Mouse (Mus musculus): Measurements from ENCODE around the gene Limch1. TPM values are rescaled to one million over a fixed set of nuclear protein-coding genes. Genes with fewer than 3 reads are reported as not detected.
A peak's percentile ranks its signal among the peaks of the same experiment; 100 is the strongest.

Gene Limch1
- polyA plus RNA-seq, 1 experiment from 2014 or later = 35.1 TPM

DNA sequence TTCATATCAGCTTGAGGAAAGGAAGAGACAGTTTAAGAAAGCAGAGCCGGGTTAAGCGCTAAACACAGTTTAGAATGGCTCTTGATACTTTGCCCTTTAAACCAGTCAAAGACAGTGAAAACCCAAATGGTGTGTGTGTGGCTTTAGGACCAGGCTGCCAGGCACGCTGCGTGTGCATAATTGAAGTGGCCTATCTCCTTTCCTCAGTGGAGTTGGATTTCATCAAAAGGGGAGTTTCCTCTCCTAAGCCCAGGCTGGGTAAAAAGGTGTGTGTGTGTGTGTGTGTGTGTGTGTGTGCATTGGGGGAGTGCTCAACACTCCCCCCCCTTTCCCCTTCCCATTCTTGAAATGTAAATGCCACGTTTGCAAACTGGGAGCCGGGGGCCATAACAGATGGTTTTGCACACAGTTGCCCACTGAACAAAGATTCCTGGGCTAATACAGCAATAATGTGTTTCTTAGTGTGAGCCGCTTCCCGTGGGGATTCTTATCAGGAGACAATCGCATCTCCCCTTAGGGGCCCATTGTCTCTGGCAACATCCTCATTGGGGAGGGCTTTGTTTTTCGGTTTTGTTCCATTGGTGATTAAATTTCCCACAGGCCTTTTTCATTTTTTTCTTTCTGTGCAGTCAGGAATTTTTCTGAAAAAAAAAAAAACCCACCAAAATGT, 2.3 kb downstream of the Limch1 start:
- Histone ChIP-seq H3K4me3 (replicated peaks) (peak overlapping the region; percentile 19), H3K27me3 (peaks cover 5% of the 10 kb centered on the region; the same call in 1 of the 2 replicates), H3K36me3 (no peaks in the 10 kb centered on the region), H3K9me3 (replicated peaks) (no peaks in the 10 kb centered on the region), H3K4me1 (peaks cover 45% of the 10 kb centered on the region), H3K4me2 (peak overlapping the region; percentile 41), H3K9ac (no peak overlapping the region), H3K27ac (peak overlapping the region; percentile 87)
- WGBS = 9% methylated on average over 10 of the region's 10 CpGs
- no peak for ATAC-seq (replicated peaks; ENCODE audit: low FRiP score)

DNA sequence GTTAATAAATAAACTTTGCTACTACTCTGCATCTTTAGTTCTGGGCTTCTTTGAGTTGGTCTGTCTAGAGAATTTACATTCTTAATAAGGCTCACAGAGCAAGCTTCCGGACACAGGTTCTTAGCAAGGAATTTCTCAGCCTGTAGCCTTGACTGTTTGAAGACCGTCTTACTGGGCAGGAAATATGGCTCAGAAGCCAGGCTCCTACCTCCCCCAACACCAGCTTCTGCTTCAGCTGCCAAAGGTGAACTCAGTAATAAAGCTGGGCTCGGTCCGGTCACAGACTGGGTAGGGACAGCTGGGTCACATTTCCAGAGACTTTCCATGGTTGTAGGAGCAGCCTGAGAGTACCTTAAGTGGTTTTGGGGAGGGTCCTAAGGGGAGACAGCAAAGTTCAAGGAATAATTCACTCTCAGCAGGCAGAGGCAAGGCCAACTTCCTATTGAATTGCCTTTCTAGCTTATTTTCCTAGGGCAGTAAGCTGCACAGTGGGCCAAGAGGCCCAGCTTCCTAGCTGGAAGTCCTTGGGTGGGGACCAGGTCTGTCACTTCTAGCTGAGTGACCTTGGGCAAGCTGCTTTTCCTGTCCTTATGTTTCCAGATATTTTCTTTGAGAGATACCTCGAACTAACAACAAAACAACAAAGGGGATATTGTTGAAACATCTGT, 3.0 kb downstream of the Limch1 start:
- WGBS = 7% methylated on average over 5 of the region's 5 CpGs
- Histone ChIP-seq H3K27ac (peak overlapping the region; percentile 87), H3K27me3 (peaks cover 5% of the 10 kb centered on the region; the same call in 1 of the 2 replicates), H3K36me3 (no peaks in the 10 kb centered on the region), H3K9ac (no peak overlapping the region), H3K4me2 (peak overlapping the region; percentile 41), H3K4me3 (replicated peaks) (no peak overlapping the region), H3K9me3 (replicated peaks) (no peaks in the 10 kb centered on the region), H3K4me1 (peaks cover 45% of the 10 kb centered on the region)
- ATAC-seq (replicated peaks; ENCODE audit: low FRiP score) = peak; percentile 26

DNA sequence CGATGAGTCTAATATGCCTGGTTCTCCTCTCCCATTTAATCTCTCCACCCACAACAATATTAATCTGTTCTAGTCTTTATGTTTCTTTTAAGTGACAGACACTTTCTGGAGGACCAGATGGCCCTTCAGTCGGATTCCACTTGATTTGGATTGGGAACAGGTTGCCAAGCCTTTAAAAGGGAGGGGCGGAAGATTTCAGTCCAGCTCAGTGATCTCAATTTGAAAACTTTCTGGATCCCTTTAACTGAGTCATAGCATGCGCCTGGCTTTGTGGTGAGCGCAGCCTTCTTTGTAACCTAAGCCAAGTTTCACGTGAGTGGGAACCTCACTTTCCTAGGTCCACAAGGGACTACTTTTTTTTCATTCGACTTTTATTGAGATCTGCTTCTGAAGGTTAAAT, 5.0 kb downstream of the Limch1 start:
- Histone ChIP-seq H3K4me2 (no peak overlapping the region), H3K9me3 (replicated peaks) (no peaks in the 10 kb centered on the region), H3K4me1 (peaks cover 40% of the 10 kb centered on the region), H3K9ac (no peak overlapping the region), H3K36me3 (no peaks in the 10 kb centered on the region), H3K27me3 (peaks cover 5% of the 10 kb centered on the region; the same call in 1 of the 2 replicates), H3K27ac (no peak overlapping the region), H3K4me3 (replicated peaks) (no peak overlapping the region)
- no peak for ATAC-seq (replicated peaks; ENCODE audit: low FRiP score)
- WGBS = 69% methylated on average over 7 of the region's 7 CpGs

DNA sequence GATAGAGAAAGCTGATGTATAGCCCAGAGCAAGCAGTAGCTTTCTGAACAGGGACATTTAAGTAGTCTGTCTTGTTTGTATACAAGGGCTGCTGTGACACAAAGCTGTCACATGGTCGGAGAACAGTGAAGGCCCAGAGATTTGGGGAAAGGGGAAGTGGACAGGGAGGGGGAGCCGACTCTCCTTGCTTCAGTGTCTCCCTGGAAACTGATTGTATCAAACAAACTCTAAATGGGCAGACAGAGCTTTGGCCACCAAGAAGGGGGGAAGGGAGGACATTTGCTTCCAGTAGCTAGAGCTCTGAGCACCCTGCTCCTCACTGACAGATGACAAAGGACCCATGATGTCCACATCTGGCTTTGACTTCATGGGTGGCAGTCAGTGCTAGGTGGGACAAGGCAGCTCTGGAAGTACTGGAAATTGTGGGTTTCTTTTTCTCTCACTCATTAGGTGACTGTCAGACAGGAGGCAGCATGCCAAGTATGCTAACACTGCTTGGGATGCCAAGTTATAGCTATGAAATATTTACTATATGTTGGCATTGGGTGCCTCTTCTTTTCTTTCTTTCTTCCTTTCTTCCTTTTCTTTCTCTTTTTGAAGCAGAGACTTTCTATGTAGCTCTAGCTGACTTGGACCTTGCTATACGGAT, 5.8 kb downstream of the Limch1 start:
- H3K4me1 ChIP-seq = peaks cover 35% of the 10 kb centered on the region
- no peaks in the 10 kb centered on the region for H3K9me3 ChIP-seq (replicated peaks)
- H3K36me3 ChIP-seq = no peaks in the 10 kb centered on the region
- no peak overlapping the region for H3K4me3 ChIP-seq (replicated peaks)
- H3K9ac ChIP-seq = no peak overlapping the region
- H3K4me2 ChIP-seq = no peak overlapping the region
- 43% methylated on average over 3 of the region's 3 CpGs for WGBS
- ATAC-seq (replicated peaks; ENCODE audit: low FRiP score) = no peak
- peaks cover 5% of the 10 kb centered on the region; the same call in 1 of the 2 replicates for H3K27me3 ChIP-seq
- no peak overlapping the region for H3K27ac ChIP-seq

DNA sequence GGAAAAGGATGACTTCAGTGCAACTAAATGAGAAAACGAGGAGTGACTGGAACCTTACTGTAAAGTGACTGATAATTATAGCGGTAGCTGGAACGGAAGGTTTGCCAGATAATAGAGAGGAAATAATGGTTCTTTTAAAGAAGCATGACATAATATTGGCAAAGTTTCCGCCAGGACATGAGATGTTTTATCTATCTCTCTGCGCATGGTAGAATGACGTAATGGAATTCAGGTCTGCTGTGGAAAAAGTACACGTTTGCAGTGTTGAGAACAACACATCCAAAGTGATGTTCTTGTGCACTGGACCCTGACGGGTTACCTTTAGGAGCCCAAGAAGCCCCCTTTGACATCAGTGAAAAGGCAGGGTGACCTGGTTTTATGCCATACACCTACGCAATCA, 8.0 kb downstream of the Limch1 start:
- 84% methylated on average over 9 of the region's 9 CpGs for WGBS
- H3K9ac ChIP-seq = no peak overlapping the region

DNA sequence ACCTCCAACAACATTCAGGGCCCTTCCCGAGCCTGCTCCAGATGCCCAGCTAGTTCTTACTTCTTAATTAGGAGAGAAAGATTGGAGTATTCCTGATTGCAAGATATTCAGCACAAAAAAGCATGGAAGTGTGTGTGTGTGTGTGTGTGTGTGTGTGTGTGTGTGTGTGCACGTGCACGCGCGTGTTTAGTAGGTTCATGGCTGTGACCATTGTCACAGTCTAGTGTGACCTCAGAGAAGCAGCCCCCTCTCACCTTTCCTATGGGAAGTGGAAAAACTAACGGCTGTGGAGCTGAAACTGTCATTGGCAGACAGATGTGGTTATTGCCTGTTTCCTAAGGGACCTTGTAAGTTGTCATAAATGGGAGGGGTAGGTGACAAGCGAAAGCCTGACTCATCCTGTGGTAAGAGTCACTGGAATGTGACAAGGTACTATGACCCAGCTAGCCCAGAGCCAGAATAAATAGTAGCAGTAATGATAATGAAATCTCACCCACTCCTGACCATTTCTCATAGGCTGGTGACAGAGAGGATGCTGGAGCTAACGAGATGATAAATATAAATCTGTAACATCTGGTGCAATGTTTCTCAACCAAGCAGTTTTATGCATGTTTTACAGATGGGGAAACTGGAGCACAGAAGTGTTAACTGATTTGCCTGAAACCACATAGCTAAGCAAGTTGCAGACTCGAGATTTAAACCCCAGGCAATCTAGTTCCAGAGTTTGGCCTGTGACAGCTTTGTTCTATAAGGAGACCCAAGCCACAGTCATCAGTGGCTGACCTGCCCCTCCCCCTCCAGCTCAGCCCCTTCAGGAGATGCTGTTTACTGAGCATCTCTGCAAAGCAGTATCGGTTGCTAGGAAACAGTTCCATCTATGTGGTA, 11.4 kb downstream of the Limch1 start:
- H3K4me3 ChIP-seq (replicated peaks) = no peak overlapping the region
- no peak overlapping the region for H3K27ac ChIP-seq
- no peak overlapping the region for H3K9ac ChIP-seq
- WGBS = 48% methylated on average over 10 of the region's 10 CpGs
- H3K27me3 ChIP-seq = no peaks in the 10 kb centered on the region
- no peaks in the 10 kb centered on the region for H3K36me3 ChIP-seq
- H3K4me1 ChIP-seq = peaks cover 4% of the 10 kb centered on the region; the same call in 1 of the 2 replicates
- no peak for ATAC-seq (replicated peaks; ENCODE audit: low FRiP score)
- H3K4me2 ChIP-seq = no peak overlapping the region
- no peaks in the 10 kb centered on the region for H3K9me3 ChIP-seq (replicated peaks)

More for the DNA sequence above, 8.0 kb downstream of the Limch1 start:
- Histone ChIP-seq H3K4me2 (no peak overlapping the region), H3K4me3 (replicated peaks) (no peak overlapping the region), H3K27me3 (no peaks in the 10 kb centered on the region), H3K36me3 (no peaks in the 10 kb centered on the region), H3K4me1 (peaks cover 19% of the 10 kb centered on the region), H3K9me3 (replicated peaks) (no peaks in the 10 kb centered on the region), H3K27ac (no peak overlapping the region)
- ATAC-seq (replicated peaks; ENCODE audit: low FRiP score) = no peak

DNA sequence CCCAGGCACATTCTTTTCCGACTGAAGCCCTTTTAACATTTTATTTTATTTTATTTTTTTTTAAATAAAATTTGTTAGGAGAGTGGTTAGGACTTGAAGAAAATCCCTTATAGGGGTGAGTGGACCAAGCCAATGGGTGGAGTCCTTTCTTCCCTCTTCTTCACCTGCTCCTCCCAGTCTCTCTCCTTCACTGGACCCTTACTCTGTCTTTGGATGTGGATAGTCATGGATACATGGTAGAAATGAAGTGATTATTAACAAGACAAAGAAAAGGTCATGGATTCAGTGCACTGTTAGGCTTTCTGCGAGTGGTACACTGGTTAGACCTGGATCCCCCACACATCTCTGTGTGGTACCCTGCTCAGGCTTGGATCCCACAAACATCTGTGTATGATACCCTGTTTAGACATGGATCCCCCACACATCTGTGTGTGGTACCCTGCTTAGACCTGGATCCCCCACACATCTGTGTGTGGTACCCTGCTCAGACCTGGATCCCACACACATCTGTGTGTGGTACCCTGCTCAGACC, 12.1 kb downstream of the Limch1 start:
- H3K27ac ChIP-seq = no peak overlapping the region
- H3K4me2 ChIP-seq = no peak overlapping the region
- H3K4me3 ChIP-seq (replicated peaks) = no peak overlapping the region
- peaks cover 4% of the 10 kb centered on the region; the same call in 1 of the 2 replicates for H3K4me1 ChIP-seq
- H3K9ac ChIP-seq = no peak overlapping the region
- H3K27me3 ChIP-seq = no peaks in the 10 kb centered on the region
- no peaks in the 10 kb centered on the region for H3K9me3 ChIP-seq (replicated peaks)
- 84% methylated on average over 2 of the region's 2 CpGs for WGBS
- no peaks in the 10 kb centered on the region for H3K36me3 ChIP-seq
- ATAC-seq (replicated peaks; ENCODE audit: low FRiP score) = no peak

DNA sequence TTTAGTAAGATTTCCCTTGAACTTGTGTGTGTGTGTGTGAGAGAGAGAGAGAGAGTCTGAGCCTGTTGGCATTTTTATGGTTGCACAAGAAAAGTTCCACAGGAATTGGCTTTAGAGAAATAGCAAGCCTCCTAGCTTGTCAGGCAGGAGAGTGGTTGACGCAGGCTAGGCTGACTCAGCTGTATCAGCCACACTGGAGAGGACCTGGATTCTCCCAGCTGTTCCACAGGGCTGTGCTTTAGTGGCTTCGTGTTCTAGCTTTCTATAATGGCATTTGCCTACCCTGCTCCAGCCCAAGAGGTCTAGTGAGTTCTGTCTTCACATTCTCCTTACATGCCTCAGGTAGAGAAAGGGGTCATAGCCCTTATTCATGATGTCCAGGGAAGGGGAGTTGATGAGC, 13.7 kb downstream of the Limch1 start:
- no peak overlapping the region for H3K9ac ChIP-seq
- no peak overlapping the region for H3K27ac ChIP-seq
- no peaks in the 10 kb centered on the region for H3K27me3 ChIP-seq
- H3K4me3 ChIP-seq (replicated peaks) = no peak overlapping the region
- no peak overlapping the region for H3K4me2 ChIP-seq
- H3K36me3 ChIP-seq = no peaks in the 10 kb centered on the region
- WGBS = 70% methylated on average over 2 of the region's 2 CpGs
- H3K9me3 ChIP-seq (replicated peaks) = no peaks in the 10 kb centered on the region
- H3K4me1 ChIP-seq = peaks cover 4% of the 10 kb centered on the region; the same call in 1 of the 2 replicates
- ATAC-seq (replicated peaks; ENCODE audit: low FRiP score) = no peak

DNA sequence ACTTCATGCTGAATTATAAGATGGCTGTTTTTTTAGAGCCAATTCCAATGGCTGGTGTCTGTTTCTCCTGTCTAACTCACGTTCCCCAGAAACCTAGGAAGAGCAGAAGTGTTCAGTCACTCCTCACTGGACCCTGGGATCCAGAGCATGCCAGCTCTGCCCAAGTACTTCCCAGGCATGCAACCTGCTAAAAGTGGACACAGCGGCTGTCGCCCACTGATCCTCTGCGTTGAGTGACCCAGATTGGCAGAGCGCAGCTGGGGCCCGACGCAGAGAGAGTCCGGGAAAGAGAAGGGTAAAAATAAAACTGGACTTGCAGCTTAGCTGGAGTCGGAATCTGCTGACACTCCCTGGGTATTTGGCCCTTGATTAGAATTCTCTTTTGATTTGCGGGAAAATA, 15.1 kb downstream of the Limch1 start:
- Histone ChIP-seq H3K9me3 (replicated peaks) (no peaks in the 10 kb centered on the region), H3K27me3 (no peaks in the 10 kb centered on the region), H3K9ac (no peak overlapping the region), H3K4me2 (no peak overlapping the region), H3K4me1 (peaks cover 4% of the 10 kb centered on the region; the same call in 1 of the 2 replicates), H3K4me3 (replicated peaks) (no peak overlapping the region), H3K36me3 (no peaks in the 10 kb centered on the region), H3K27ac (no peak overlapping the region)
- 85% methylated on average over 10 of the region's 10 CpGs for WGBS
- ATAC-seq (replicated peaks; ENCODE audit: low FRiP score) = no peak

DNA sequence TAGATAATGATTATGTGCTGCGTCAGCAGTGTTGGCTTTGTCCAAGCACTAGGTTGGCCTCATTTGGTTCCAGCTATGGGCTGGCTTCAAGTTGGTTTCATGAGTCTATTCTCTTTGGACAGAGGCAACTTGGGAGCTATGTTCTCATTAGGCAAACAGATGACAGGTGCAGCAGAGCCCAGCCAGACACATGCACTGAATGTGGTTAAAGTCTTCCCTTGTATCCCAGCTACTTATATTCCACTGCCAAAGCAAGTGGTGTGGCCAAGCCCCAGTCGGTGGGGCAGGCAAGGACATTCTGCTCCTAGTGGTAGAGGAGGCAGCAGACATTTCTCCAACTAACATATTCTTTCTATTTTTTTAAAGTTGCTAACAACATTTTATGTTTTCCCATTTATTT, 16.4 kb downstream of the Limch1 start:
- H3K9me3 ChIP-seq (replicated peaks) = no peaks in the 10 kb centered on the region
- H3K27ac ChIP-seq = no peak overlapping the region
- no peak for ATAC-seq (replicated peaks; ENCODE audit: low FRiP score)
- H3K4me2 ChIP-seq = no peak overlapping the region
- 84% methylated on average over 2 of the region's 2 CpGs for WGBS
- H3K4me1 ChIP-seq = no peaks in the 10 kb centered on the region
- H3K9ac ChIP-seq = no peak overlapping the region
- no peak overlapping the region for H3K4me3 ChIP-seq (replicated peaks)
- H3K27me3 ChIP-seq = no peaks in the 10 kb centered on the region
- no peaks in the 10 kb centered on the region for H3K36me3 ChIP-seq

DNA sequence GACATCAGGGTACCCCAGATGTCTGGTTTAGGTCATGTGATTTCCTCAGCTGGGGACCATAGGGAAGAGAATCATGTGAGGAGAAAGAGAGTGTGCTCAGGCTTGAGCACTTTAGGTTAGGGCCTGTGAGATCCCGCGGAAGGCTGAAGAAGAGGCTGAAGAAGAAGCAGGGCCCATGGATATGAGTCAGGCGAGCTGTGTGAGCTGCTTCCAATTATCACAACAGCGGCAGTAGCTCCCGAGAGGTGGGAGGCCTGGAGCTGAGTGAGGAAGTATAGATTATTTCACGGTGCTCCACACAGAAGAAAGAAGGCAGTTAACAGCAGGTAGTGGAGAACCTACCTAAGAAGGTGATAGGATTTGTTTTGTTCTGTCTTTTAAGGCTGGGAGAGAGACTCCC, 18.5 kb downstream of the Limch1 start:
- no peak overlapping the region for H3K4me2 ChIP-seq
- 92% methylated on average over 6 of the region's 6 CpGs for WGBS
- no peak overlapping the region for H3K4me3 ChIP-seq (replicated peaks)
- no peaks in the 10 kb centered on the region for H3K27me3 ChIP-seq
- H3K36me3 ChIP-seq = no peaks in the 10 kb centered on the region
- no peaks in the 10 kb centered on the region for H3K9me3 ChIP-seq (replicated peaks)
- no peak for ATAC-seq (replicated peaks; ENCODE audit: low FRiP score)
- H3K9ac ChIP-seq = no peak overlapping the region
- H3K27ac ChIP-seq = no peak overlapping the region
- peaks cover 9% of the 10 kb centered on the region for H3K4me1 ChIP-seq
